Mouse (Mus musculus): ENCODE data around the gene Gcgr.

DNA sequence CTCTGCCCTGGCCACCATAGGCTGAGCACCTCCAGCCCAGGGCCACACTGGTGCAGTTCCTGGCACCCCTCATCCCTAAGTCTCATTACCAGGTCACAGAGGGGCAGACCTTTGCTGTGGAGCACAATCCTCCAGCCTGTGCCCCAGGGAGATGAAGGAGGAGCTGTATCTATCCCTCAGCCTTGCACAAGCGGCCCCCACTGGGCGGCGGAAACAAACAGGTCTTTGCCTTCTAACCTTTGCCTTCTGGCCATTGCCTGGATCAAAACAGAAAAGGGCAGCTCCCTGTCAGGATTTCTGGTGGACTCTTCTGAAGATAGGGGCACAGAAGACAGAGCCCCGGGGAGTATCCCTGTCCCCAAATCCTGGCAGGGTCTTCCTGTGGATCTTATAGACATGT is 1.6 kb upstream of the Gcgr start:
- TF ChIP-seq CTCF (IDR thresholded peaks at IDR 0.05; ENCODE audit: control insufficient read depth, insufficient read depth, insufficient read length) = no peak
- TF ChIP-seq CEBPB (IDR thresholded peaks at IDR 0.05; ENCODE audit: low read depth) = no peak
- no peak for TF ChIP-seq FOSL1 (IDR thresholded peaks at IDR 0.05; ENCODE audit: insufficient read depth, low read length, poor library complexity, severe bottlenecking)
